Mouse (Mus musculus): ENCODE data around the gene Tex37.

DNA sequence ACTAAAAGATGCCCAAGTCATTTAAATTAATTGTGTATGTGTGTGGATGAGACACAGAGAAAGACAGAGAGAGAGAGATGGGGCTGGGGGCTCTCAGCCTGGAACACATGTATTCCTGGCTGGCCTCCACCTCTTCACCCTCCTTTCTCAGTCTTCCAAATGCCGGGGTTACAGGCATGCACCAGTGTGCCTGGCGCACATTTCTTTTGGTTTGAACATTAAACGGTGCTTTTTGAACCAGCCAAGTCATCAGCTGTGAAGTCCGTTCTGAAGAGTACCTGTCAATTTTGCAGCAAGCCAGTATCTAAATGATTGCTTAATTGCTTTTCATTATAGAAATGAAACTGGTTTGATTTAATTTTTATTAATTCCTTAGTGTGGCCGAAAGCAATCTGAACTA is 52.0 kb downstream of the Tex37 start:
- no peak for TF ChIP-seq POLR2A (IDR thresholded peaks at IDR 0.05; ENCODE audit: borderline replicate concordance, extremely low read depth, insufficient read depth, insufficient read length, poor library complexity, severe bottlenecking)
- no peak for TF ChIP-seq CTCF (IDR thresholded peaks at IDR 0.05; ENCODE audit: borderline replicate concordance, extremely low read depth, insufficient read depth, insufficient read length)
